Mouse (Mus musculus) MEL (cell line): ENCODE measurements around the gene L3mbtl4.

Experiments
- BHLHE40 ChIP-seq: IDR thresholded peaks from 2 replicates; pipeline ENCODE4 v1.6.1; 2012; ENCODE audit warnings: low read depth, mild to moderate bottlenecking, inconsistent platforms, low read length, improper control_type of control experiment, borderline replicate concordance
- CHD2 ChIP-seq: IDR thresholded peaks from 2 replicates; pipeline ENCODE4 v1.6.1; 2011; ENCODE audit warnings: low read length, improper control_type of control experiment
- CTCF ChIP-seq, 3 experiments: IDR thresholded peaks in 2 of 3; conservative IDR thresholded peaks in 1 of 3; 2 replicates each; pipeline ENCODE4 v1.5.1; 2011 to 2012; ENCODE audit warnings: low read length in 3 of 3, low read depth in 2 of 3, mild to moderate bottlenecking in 2 of 3, improper control_type of control experiment in 1 of 3, inconsistent platforms in 1 of 3, mixed read lengths in 1 of 3, moderate library complexity in 1 of 3; ENCODE audit not compliant: control insufficient read depth in 1 of 3, insufficient read depth in 1 of 3, poor library complexity in 1 of 3, severe bottlenecking in 1 of 3
- E2F4 ChIP-seq: IDR thresholded peaks from 2 replicates; pipeline ENCODE4 v1.6.1; 2011; ENCODE audit warnings: low read depth, low read length, improper control_type of control experiment, borderline replicate concordance
- EP300 ChIP-seq, 2 experiments: IDR thresholded peaks; 2 replicates each; pipeline ENCODE4 v1.6.1; 2011; ENCODE audit warnings: improper control_type of control experiment in 2 of 2, low read length in 2 of 2, low read depth in 1 of 2, mild to moderate bottlenecking in 1 of 2
- GATA1 ChIP-seq: IDR thresholded peaks from 2 replicates; pipeline ENCODE4 v1.6.1; 2011; ENCODE audit warnings: low read depth, low read length, improper control_type of control experiment
- MAZ ChIP-seq: IDR thresholded peaks from 2 replicates; pipeline ENCODE4 v1.6.1; 2012; ENCODE audit warnings: low read depth, mild to moderate bottlenecking, inconsistent platforms, low read length, improper control_type of control experiment
- MEF2A ChIP-seq: IDR thresholded peaks from 2 replicates; pipeline ENCODE4 v1.6.1; 2014; ENCODE audit warnings: low read depth, mild to moderate bottlenecking, inconsistent platforms, low read length, improper control_type of control experiment; ENCODE audit not compliant: poor library complexity, insufficient replicate concordance, severe bottlenecking; ENCODE audit errors: extremely low read depth
- POLR2A ChIP-seq, 2 experiments: IDR thresholded peaks; 2 replicates each; pipeline ENCODE4 v1.6.1; 2011 to 2012; ENCODE audit warnings: low read length in 2 of 2, mild to moderate bottlenecking in 2 of 2, control low read depth in 1 of 2, improper control_type of control experiment in 1 of 2, low read depth in 1 of 2, moderate library complexity in 1 of 2; ENCODE audit not compliant: control insufficient read depth in 1 of 2, insufficient read depth in 1 of 2, poor library complexity in 1 of 2
- USF1 ChIP-seq: IDR thresholded peaks from 2 replicates; pipeline ENCODE4 v1.6.1; 2014; ENCODE audit warnings: low read depth, mild to moderate bottlenecking, inconsistent platforms, low read length, improper control_type of control experiment, moderate library complexity

- TF ChIP-seq EP300 (IDR thresholded peaks at IDR 0.05; ENCODE audit: low read depth in 1 of 2, low read length in 2 of 2) = no peak
- TF ChIP-seq USF1 = no peak
- no peak for TF ChIP-seq BHLHE40
- no peak for TF ChIP-seq CTCF (IDR thresholded peaks at IDR 0.05 in 2 of 3, conservative IDR thresholded peaks at IDR 0.05 in 1 of 3; ENCODE audit: control insufficient read depth in 1 of 3, insufficient read depth in 1 of 3, low read depth in 2 of 3, low read length in 3 of 3, poor library complexity in 1 of 3, severe bottlenecking in 1 of 3)
- TF ChIP-seq MAZ = no peak
- no peak for TF ChIP-seq POLR2A (IDR thresholded peaks at IDR 0.05; ENCODE audit: control insufficient read depth in 1 of 2, insufficient read depth in 1 of 2, low read depth in 1 of 2, low read length in 2 of 2, poor library complexity in 1 of 2)
- no peak for TF ChIP-seq GATA1
- no peak for TF ChIP-seq E2F4
- no peak for TF ChIP-seq MEF2A
- TF ChIP-seq CHD2 = no peak
Observed at GRCm38 (mm10) chr17:68771046-68771750, 497.6 kb downstream of the L3mbtl4 start.
